Mouse (Mus musculus) adrenal gland, postnatal 36 days (tissue): ENCODE measurements around the gene Coq9. TPM values are rescaled to one million over a fixed set of nuclear protein-coding genes. Genes with fewer than 3 reads are reported as not detected.

ENCODE experiments used
- DNase-seq, 2 experiments: peaks; one replicate each; pipeline ENCODE4 v3.0.0; 2021; ENCODE audit warnings: mixed read lengths in 1 of 2
- long read RNA-seq, 2 experiments: library from polyadenylated mRNA; stranded (forward); transcript quantifications; one replicate each; pipeline ENCODE4 v2.0.0; 2021; ENCODE audit warnings: borderline sequencing depth in 2 of 2
- total RNA-seq, 2 experiments: library from RNA; stranded (reverse); gene quantifications; 2 replicates each; pipeline ENCODE4 v1.2.3; 2021

The Coq9 gene
- total RNA-seq, result 100 to 1,000 TPM; 152 to 219 TPM
- long read RNA-seq, experiment 1, transcript Coq9-201 (9 exons, 1,789 nt), result major isoform, 233 of 286 reads
- long read RNA-seq, experiment 1, transcript Coq9-204 (8 exons, 831 nt), result minor isoform, 5 of 286 reads
- long read RNA-seq, experiment 1, transcript Coq9-208 (2 exons, 368 nt), result minor isoform, 8 of 286 reads
- long read RNA-seq, experiment 1, partial matches to known transcripts, result 33 of 286 reads
- long read RNA-seq, experiment 1, other reads (novel, unspliced or antisense), result 7 of 286 reads
- long read RNA-seq, experiment 2, transcript Coq9-201 (9 exons, 1,789 nt), result major isoform, 91 of 104 reads
- long read RNA-seq, experiment 2, partial matches to known transcripts, result 2 of 104 reads
- long read RNA-seq, experiment 2, other reads (novel, unspliced or antisense), result 7 of 104 reads

DNA sequence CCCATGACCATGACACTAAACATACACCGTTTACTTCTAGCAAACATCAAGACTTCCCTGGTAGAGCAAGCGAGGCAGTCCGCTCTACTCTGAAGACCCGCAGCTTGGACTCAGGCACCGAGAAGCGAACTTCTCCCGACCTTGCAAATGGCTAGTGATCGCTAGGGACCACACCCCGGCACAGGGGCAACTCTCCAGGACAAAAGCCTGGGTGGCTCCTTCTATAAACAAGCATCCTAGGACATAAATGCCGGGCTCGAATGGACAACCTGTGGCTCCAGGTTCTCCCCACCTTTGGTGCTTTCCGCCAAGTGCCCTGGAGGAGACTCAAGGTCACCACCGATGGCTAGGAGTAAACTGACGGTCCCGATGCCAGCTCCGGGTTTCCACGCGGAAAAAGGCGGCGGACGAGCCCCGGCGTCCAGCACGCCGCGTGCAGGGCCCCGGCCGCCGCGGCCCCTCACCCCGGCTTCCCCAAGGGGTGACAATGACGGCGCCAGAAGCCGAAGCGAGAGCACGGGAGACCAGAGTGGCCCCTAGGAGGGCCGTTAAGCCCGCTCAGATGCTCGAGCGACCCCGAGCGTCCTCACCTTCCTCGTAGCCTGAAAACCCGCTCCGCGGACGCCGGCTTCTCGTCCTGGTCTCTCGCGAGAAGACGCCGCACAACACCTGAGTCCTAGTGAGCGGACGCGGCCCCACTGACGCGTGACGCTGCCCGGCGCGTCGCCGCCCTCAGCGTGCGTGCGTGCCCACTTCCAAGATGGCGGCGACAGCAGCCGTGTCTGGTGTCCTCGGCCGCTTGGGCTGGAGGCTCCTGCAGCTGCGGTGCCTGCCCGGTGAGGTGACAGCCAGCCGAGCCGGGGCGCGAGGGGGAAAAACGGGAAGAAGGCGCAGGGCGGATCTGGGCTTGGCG is at the start of gene Coq9, which contains the start of gene Ciapin1:
Gene Coq9 (plus strand): TSS at position 660 of the 913 bp plus-strand sequence.
Gene Ciapin1 (minus strand): TSS at position 697 of the 913 bp plus-strand sequence.
- peak; percentile 96 for DNase-seq

DNA sequence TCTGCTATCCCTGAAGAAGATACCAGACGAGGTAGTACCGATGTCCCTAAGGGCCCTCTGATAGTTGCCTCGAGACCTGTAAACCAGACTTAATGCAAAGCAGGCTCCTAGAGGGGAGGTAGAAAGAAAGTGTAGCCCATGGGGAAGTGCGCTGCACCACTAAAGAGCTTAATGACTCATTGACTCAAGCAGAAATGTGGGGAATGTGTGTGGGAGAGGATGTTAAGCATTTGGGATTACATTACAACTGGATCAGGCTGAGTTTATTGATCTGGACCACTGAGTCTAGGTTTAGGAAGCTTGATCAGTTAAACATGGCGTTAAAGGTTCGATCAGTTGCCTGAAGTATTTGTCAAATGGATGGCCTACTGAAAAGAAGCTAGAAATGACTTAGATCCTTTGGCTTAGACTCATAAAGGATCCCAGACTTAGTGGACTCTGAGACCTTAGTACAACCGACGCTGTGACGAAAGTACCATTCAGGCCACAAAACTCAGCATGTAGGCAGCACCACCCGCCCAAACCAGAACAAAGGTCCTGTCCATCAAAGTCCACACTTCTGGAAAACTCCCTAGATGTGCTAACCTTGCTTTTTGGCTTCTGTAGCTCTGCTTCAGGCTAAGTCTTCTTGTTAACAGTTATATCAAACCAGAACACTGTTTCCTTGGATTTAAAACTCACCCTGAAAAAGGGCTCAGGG is 48.7 kb upstream of the Coq9 start:
- no peak for DNase-seq

- DNase-seq, result no peak
These were observed 43.8 kb upstream of the Coq9 start for GRCm38 (mm10) chr8:94794368-94794767.

- no peak for DNase-seq
These were observed 43.3 kb upstream of the Coq9 start for GRCm38 (mm10) chr8:94794782-94795181.

- peak in 1 of 2 experiments; percentile 46 for DNase-seq
These were observed 37.7 kb upstream of the Coq9 start for GRCm38 (mm10) chr8:94800278-94800968.

DNA sequence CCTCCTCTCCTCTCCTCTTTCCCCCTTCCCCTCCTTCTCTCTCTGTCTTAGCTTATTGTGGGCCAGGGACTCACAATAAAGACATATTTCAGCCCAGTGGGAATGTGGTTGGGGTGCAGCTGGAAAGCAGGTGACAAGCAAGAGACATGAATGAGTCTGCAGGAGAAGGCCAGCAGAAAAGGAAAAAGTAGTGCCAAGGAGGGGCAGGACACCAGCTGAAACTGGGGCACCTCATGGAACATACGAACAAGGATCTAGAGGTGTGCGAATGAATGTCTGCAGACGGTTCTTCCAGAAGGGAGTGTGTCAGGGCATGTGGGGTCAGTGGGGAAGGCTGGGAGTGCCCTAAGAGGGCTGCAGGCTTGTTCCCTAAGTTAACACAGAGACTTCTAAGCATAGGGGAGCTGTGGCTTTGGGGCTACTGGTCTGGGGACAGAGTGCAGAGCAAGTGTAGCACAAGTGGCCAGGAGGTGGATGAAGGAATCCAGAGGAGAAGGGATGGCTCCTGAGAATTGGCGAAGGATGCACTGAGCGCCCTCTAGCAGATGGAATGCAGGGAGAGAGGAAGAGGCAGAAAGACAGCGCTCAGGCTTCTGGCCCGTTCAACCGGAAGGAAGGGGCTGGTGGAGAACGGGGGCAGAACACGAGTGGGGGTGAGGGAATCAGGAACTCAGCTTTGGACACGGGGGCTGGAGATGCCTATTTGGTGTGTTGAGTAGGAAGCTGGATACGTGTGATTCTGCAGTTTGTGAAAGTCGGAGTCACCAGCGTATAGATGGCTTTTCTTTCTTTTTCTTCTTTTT is 36.6 kb upstream of the Coq9 start:
- peak; percentile 39 to 60 for DNase-seq

GRCm38 (mm10) chr8:94802375-94802774 is 35.7 kb upstream of the Coq9 start:
- no peak for DNase-seq

- DNase-seq, result peak; percentile 60 to 62
These were observed 34.6 kb upstream of the Coq9 start for GRCm38 (mm10) chr8:94803551-94803950.

GRCm38 (mm10) chr8:94804546-94805340 is 33.4 kb upstream of the Coq9 start:
- no peak for DNase-seq

- DNase-seq, result no peak
These were observed 32.3 kb upstream of the Coq9 start for GRCm38 (mm10) chr8:94805811-94806210.

DNA sequence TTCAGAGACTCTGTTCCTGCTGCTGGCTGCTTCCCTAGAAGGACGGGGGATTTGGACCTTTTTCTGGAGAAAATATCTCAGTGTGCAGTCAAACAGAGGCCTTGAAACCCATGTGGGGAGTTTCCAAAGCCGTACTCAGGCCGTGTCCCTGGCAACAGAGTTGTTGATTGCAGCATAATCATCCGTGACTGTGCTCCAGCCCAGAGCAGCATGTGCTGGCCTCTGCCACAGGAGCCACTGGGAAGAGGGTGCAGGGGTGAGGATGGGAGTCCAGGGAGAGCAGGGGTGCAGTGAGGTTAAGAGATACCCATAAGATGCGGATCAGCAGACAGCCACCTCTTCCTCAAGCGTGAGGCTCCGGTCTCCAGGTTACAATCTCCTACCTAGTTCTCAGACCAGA is 30.6 kb upstream of the Coq9 start:
- peak; percentile 78 to 82 for DNase-seq

- DNase-seq, result no peak
These were observed 29.7 kb upstream of the Coq9 start for GRCm38 (mm10) chr8:94808372-94808771.

- DNase-seq, result no peak
These were observed 28.0 kb upstream of the Coq9 start, which contains the start of gene Ccl17 for GRCm38 (mm10) chr8:94810153-94810552. TSS of gene Ccl17 (plus strand) at chr8:94810453.

DNA sequence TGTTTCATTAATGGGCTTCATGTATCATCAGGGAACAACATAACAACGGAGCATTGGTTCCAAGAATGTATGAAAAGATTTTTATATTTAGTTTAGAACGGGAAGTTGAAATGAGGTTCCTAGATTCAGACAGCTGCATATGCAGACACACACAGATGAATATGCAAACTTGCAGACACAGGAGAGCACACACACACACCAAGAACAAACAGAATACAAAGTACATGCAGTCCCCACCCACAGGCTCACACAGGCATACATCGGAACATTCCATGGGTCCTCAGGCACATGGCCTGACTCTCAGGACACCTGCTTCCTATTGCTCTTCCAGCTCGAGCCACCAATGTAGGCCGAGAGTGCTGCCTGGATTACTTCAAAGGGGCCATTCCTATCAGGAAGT is 27.3 kb upstream of the Coq9 start:
- no peak for DNase-seq

GRCm38 (mm10) chr8:94811654-94812053 is 26.5 kb upstream of the Coq9 start:
- peak; percentile 65 to 78 for DNase-seq

DNA sequence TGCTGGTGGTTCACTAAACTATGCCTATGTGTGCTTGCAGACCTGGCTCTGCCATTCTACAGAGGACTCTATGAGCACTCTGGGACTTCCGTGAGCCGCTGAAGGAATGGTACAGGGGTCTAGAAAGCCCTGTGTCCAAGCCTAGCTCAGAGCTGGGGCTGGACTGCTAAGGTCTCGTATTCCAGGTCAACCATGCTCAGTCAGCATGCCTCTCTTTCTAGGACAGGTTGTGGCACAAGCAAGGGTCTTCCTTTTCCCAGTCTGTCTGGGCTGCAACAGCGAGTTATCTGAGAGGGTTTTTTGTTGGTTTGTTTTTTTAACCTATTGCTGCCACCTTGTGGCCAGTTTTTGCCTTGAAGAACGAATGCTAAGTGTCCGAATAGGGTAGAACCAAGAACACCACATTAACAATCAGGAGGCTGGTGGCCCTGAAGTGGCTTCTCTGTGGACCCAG is 25.4 kb upstream of the Coq9 start:
- peak; percentile 80 to 84 for DNase-seq

DNA sequence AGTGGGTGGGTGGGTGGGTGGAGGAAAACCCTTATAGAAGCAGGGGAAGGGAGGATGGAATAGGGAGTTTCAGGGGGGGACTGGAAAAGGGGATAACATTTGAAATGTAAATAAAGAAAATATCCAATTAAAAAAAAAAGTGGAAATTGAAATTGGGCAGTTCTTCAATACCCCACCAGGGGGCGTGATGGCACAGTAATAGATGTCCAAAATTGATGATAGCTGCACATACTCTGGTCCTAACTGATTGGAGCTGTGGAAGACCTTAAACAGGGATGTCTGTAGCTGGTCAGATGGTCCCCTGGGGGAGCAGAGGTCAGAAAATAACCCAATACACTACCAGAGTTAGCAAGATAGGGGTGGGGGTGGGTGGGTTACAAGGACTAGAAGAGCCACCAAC is 23.6 kb upstream of the Coq9 start:
- DNase-seq, result peak in 1 of 2 experiments; percentile 55

GRCm38 (mm10) chr8:94817933-94818332 is 20.2 kb upstream of the Coq9 start:
- DNase-seq, result no peak

GRCm38 (mm10) chr8:94819671-94820179 is 18.4 kb upstream of the Coq9 start:
- no peak for DNase-seq
